Comparison of ENCODE assay signal across 7 mouse cellular contexts in the genomic region with DNA sequence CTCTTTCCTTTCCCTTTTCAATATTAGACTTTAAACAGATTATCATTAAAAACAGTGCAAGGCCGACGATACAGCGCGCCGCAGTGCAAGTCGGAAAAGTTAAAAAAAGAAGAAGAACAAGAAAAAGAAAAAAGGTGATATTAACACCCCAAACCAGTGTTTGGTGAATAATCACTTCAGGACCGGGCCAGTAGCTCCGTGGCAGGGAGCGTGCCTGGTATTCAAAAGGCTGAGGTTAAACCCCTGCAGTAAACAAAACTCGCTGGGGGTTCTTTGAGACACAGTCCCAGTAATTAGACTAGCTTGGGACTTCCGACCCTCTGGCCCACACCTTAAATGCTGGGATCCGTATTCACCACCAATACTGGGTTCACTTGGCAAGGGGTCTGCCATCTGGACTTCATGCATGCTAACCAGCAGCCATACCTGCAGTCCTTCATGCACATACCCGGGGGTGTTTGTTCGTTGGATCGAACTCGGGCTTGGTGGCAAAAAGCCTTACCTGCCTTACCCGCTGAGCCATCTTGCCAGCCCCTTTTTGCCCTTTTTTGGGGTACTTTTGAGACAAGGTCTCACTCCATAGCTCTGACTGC. TPM values are rescaled to one million over a fixed set of nuclear protein-coding genes. Genes with fewer than 3 reads are reported as not detected.
DNase-seq lines count a peak whose midpoint lies in the region; ATAC-seq and TF ChIP-seq lines count a peak whose summit lies in the region.

No protein-coding gene starts in this region.

- no peaks in the 10 kb centered on the region for H3K9me3 ChIP-seq in neural tube, embryonic 11.5 days (ENCODE audit: control insufficient read depth, low read length)
- no peaks in the 10 kb centered on the region for H3K9me3 ChIP-seq in forebrain, embryonic 15.5 days
- H3K9me3 ChIP-seq in liver, embryonic 11.5 days (ENCODE audit: control insufficient read depth, low read length): no peaks in the 10 kb centered on the region
- no peaks in the 10 kb centered on the region for H3K9me3 ChIP-seq in stomach, postnatal 0 days (ENCODE audit: control insufficient read depth, low read length)

- H3K4me2 ChIP-seq in neural tube, embryonic 11.5 days (ENCODE audit: low read depth): peak overlapping the region; percentile 53
- H3K4me2 ChIP-seq in forebrain, embryonic 15.5 days (replicated peaks): peak overlapping the region; percentile 55
- H3K4me2 ChIP-seq in liver, embryonic 11.5 days: peak overlapping the region; percentile 90
- H3K4me2 ChIP-seq in stomach, postnatal 0 days (replicated peaks; ENCODE audit: low read depth): peak overlapping the region; percentile 56

- no peak for DNase-seq in neural tube, embryonic 11.5 days (ENCODE audit: low spot score)
- DNase-seq in neural tube, embryonic 10.5 days (ENCODE audit: extremely low spot score, low spot score): no peak
- no peak for DNase-seq in liver, embryonic 11.5 days (ENCODE audit: low spot score)
- no peak for DNase-seq in stomach, postnatal 0 days (ENCODE audit: low spot score)
- no peak for DNase-seq in thymus, adult 18-20 months
- no peak for DNase-seq in embryo, embryonic 11 days

- peak overlapping the region; percentile 51 for H3K9ac ChIP-seq in neural tube, embryonic 11.5 days (ENCODE audit: low read length)
- H3K9ac ChIP-seq in forebrain, embryonic 15.5 days (replicated peaks): peak overlapping the region; percentile 39
- H3K9ac ChIP-seq in liver, embryonic 11.5 days (ENCODE audit: low read depth, low read length): peak overlapping the region; percentile 76
- H3K9ac ChIP-seq in stomach, postnatal 0 days (ENCODE audit: low read length): no peak overlapping the region

- peak overlapping the region; percentile 71 for H3K27ac ChIP-seq in neural tube, embryonic 11.5 days (ENCODE audit: low read depth, low read length)
- H3K27ac ChIP-seq in forebrain, embryonic 15.5 days (replicated peaks): peak overlapping the region; percentile 24; the same call in 1 of the 2 replicates
- peak overlapping the region; percentile 85 for H3K27ac ChIP-seq in liver, embryonic 11.5 days (ENCODE audit: low read depth, low read length)
- H3K27ac ChIP-seq in stomach, postnatal 0 days (replicated peaks): peak overlapping the region; percentile 53; the same call in 1 of the 2 replicates

- no peak for TF ChIP-seq CTCF in stomach, postnatal 0 days (IDR thresholded peaks at IDR 0.05; ENCODE audit: low read depth)

- WGBS in neural tube, embryonic 11.5 days: 8% methylated on average over 17 of the region's 17 CpGs
- 13% methylated on average over 17 of the region's 17 CpGs for WGBS in forebrain, embryonic 15.5 days
- 22% methylated on average over 17 of the region's 17 CpGs for WGBS in liver, embryonic 11.5 days
- WGBS in stomach, postnatal 0 days: 27% methylated on average over 17 of the region's 17 CpGs

- no peak for TF ChIP-seq EP300 in stomach, postnatal 0 days (optimal IDR thresholded peaks at IDR 0.05)

- H3K4me1 ChIP-seq in neural tube, embryonic 11.5 days (ENCODE audit: control insufficient read depth, insufficient read depth, low read length): peaks cover 20% of the 10 kb centered on the region
- peaks cover 22% of the 10 kb centered on the region for H3K4me1 ChIP-seq in forebrain, embryonic 15.5 days
- H3K4me1 ChIP-seq in liver, embryonic 11.5 days (replicated peaks; ENCODE audit: control insufficient read depth, insufficient read depth, low read length): peaks cover 46% of the 10 kb centered on the region
- peaks cover 6% of the 10 kb centered on the region; the same call in 1 of the 2 replicates for H3K4me1 ChIP-seq in stomach, postnatal 0 days (replicated peaks; ENCODE audit: control insufficient read depth, insufficient read depth)

- H3K36me3 ChIP-seq in neural tube, embryonic 11.5 days (ENCODE audit: control insufficient read depth, insufficient read depth, low read length): no peaks in the 10 kb centered on the region
- H3K36me3 ChIP-seq in forebrain, embryonic 15.5 days: no peaks in the 10 kb centered on the region
- no peaks in the 10 kb centered on the region for H3K36me3 ChIP-seq in liver, embryonic 11.5 days (ENCODE audit: control insufficient read depth, insufficient read depth, low read length)
- no peaks in the 10 kb centered on the region for H3K36me3 ChIP-seq in stomach, postnatal 0 days (ENCODE audit: control insufficient read depth, insufficient read depth, low read length)

- H3K27me3 ChIP-seq in neural tube, embryonic 11.5 days (ENCODE audit: control insufficient read depth, insufficient read depth, low read length): no peaks in the 10 kb centered on the region
- no peaks in the 10 kb centered on the region for H3K27me3 ChIP-seq in forebrain, embryonic 15.5 days
- H3K27me3 ChIP-seq in liver, embryonic 11.5 days (replicated peaks; ENCODE audit: control insufficient read depth, insufficient read depth, low read length): no peaks in the 10 kb centered on the region
- H3K27me3 ChIP-seq in stomach, postnatal 0 days (ENCODE audit: control insufficient read depth, insufficient read depth, low read length): no peaks in the 10 kb centered on the region

- no peak for ATAC-seq in neural tube, embryonic 11.5 days (ENCODE audit: insufficient read depth, low FRiP score, low TSS enrichment)
- ATAC-seq in forebrain, embryonic 15.5 days (replicated peaks): no peak
- ATAC-seq in liver, embryonic 11.5 days (replicated peaks; ENCODE audit: low FRiP score): no peak
- no peak for ATAC-seq in stomach, postnatal 0 days (ENCODE audit: low FRiP score, low TSS enrichment)

- peak overlapping the region; percentile 21; the same call in 1 of the 2 replicates for H3K4me3 ChIP-seq in neural tube, embryonic 11.5 days (ENCODE audit: low read depth, low read length)
- peak overlapping the region; percentile 28 for H3K4me3 ChIP-seq in forebrain, embryonic 15.5 days
- peak overlapping the region; percentile 35 for H3K4me3 ChIP-seq in liver, embryonic 11.5 days (ENCODE audit: low read depth, low read length)
- peak overlapping the region; percentile 23; the same call in 1 of the 2 replicates for H3K4me3 ChIP-seq in stomach, postnatal 0 days (ENCODE audit: low read depth, low read length)

RNA-seq across cellular contexts. Expression of gene Fgd2, which starts 37.8 kb away (rescaled TPM):
- 2.8 and 3.5 TPM in 2 replicates for polyA plus RNA-seq in neural tube, embryonic 11.5 days (2014; fragmentation: Nextera tagmentation; extraction: Ambion mirVana)
- 5.5 and 6.0 TPM in 2 replicates for polyA plus RNA-seq in forebrain, embryonic 15.5 days (2015; fragmentation: Nextera tagmentation; extraction: Ambion mirVana)
- 6.0 and 6.7 TPM in 2 replicates for polyA plus RNA-seq in liver, embryonic 11.5 days (2014; fragmentation: Nextera tagmentation; extraction: Ambion mirVana)
- 5.9 and 8.2 TPM in 2 replicates for polyA plus RNA-seq in stomach, postnatal 0 days (2015; fragmentation: Nextera tagmentation; extraction: Ambion mirVana)

RNA-seq across cellular contexts. Expression of gene Mtch1, which starts 50.8 kb away (rescaled TPM):
- 402 and 441 TPM in 2 replicates for polyA plus RNA-seq in neural tube, embryonic 11.5 days (2014; fragmentation: Nextera tagmentation; extraction: Ambion mirVana)
- polyA plus RNA-seq in forebrain, embryonic 15.5 days (2015; fragmentation: Nextera tagmentation; extraction: Ambion mirVana): 432 and 464 TPM in 2 replicates
- 147 and 149 TPM in 2 replicates for polyA plus RNA-seq in liver, embryonic 11.5 days (2014; fragmentation: Nextera tagmentation; extraction: Ambion mirVana)
- polyA plus RNA-seq in stomach, postnatal 0 days (2015; fragmentation: Nextera tagmentation; extraction: Ambion mirVana): 189 and 201 TPM in 2 replicates

Comparison
In these comparisons a context has a peak if more than half of its experiments do, and no peak if none do; other contexts are left out.
1. H3K27ac ChIP-seq: peak in every context shown above with its lines; median percentile 85 in liver, embryonic 11.5 days; 71 in neural tube, embryonic 11.5 days; 53 in stomach, postnatal 0 days; 24 in forebrain, embryonic 15.5 days.